23 mouse cellular contexts compared by ENCODE assay signal in genomic region chr15:92417120-92417519, GRCm38 (mm10). TPM values are rescaled to one million over a fixed set of nuclear protein-coding genes. Genes with fewer than 3 reads are reported as not detected.
DNase-seq lines count a peak whose midpoint lies in the region; ATAC-seq lines count a peak whose summit lies in the region.
"Had no signal": no experiment of that assay in that cellular context is flagged by ENCODE, and none has a peak within 500 bp of the region (broad histone marks: within the 10 kb centered on the region; RNA-seq: fewer than 3 reads in every experiment).

No protein-coding gene starts in this region.

- H3K4me1 ChIP-seq in embryonic facial prominence, embryonic 11.5 days (ENCODE audit: control insufficient read depth, insufficient read depth, low read length): no peaks in the 10 kb centered on the region
- H3K4me1 ChIP-seq in embryonic facial prominence, embryonic 10.5 days: peaks cover 21% of the 10 kb centered on the region
- peaks cover 6% of the 10 kb centered on the region; the same call in 1 of the 2 replicates for H3K4me1 ChIP-seq in embryonic facial prominence, embryonic 14.5 days (ENCODE audit: control insufficient read depth, insufficient read depth, low read length)
- H3K4me1 ChIP-seq in hindbrain, embryonic 12.5 days: peaks cover 7% of the 10 kb centered on the region
- H3K4me1 ChIP-seq: embryonic facial prominence, embryonic 15.5 days; heart, embryonic 15.5 days; intestine, embryonic 15.5 days had no signal

- no peak overlapping the region for H3K27ac ChIP-seq in embryonic facial prominence, embryonic 11.5 days (replicated peaks; ENCODE audit: low read depth, low read length)
- no peak overlapping the region for H3K27ac ChIP-seq in embryonic facial prominence, embryonic 10.5 days (replicated peaks)
- no peak overlapping the region for H3K27ac ChIP-seq in embryonic facial prominence, embryonic 14.5 days (replicated peaks; ENCODE audit: low read depth, low read length)
- no peak overlapping the region for H3K27ac ChIP-seq in hindbrain, embryonic 12.5 days
- H3K27ac ChIP-seq: embryonic facial prominence, embryonic 15.5 days; heart, adult 2 months; heart, embryonic 15.5 days; hindbrain, embryonic 14.5 days; intestine, embryonic 15.5 days had no signal

- WGBS in embryonic facial prominence, embryonic 11.5 days: 32% methylated on average over 3 of the region's 3 CpGs
- WGBS in embryonic facial prominence, embryonic 10.5 days: 43% methylated on average over 3 of the region's 3 CpGs
- WGBS in embryonic facial prominence, embryonic 14.5 days: 21% methylated on average over 3 of the region's 3 CpGs
- 34% methylated on average over 3 of the region's 3 CpGs for whole genome bisulfite sequencing in hindbrain, embryonic 12.5 days

- H3K4me2 ChIP-seq in embryonic facial prominence, embryonic 11.5 days (ENCODE audit: low read depth, low read length): no peak overlapping the region
- no peak overlapping the region for H3K4me2 ChIP-seq in embryonic facial prominence, embryonic 14.5 days (ENCODE audit: low read depth, low read length)
- H3K4me2 ChIP-seq in hindbrain, embryonic 12.5 days (replicated peaks): no peak overlapping the region
- H3K4me2 ChIP-seq: embryonic facial prominence, embryonic 15.5 days; heart, embryonic 11.5 days; heart, embryonic 15.5 days; hindbrain, embryonic 14.5 days; intestine, embryonic 15.5 days had no signal

- DNase-seq in embryonic facial prominence, embryonic 11.5 days (ENCODE audit: low spot score): peak; percentile 28
- no peak for DNase-seq in embryonic facial prominence, embryonic 10.5 days (ENCODE audit: low spot score)
- DNase-seq in heart, adult 11 months: peak; percentile 16
- DNase-seq in heart, adult 18-20 months: no peak
- DNase-seq in embryonic facial prominence, embryonic 14.5 days (ENCODE audit: low spot score): peak; percentile 29
- no peak for DNase-seq in lung, postnatal 14 days
- DNase-seq: adrenal gland, postnatal 10 days; cerebellum, adult 11-12 months; cerebellum, adult 9-10 months; cerebellum, postnatal 25 days; gastrocnemius, postnatal 36 days; heart, adult 2 months; heart, postnatal 14 days; kidney, adult 18-20 months had no signal

- H3K4me3 ChIP-seq in embryonic facial prominence, embryonic 11.5 days (ENCODE audit: low read depth, low read length): no peak overlapping the region
- H3K4me3 ChIP-seq in embryonic facial prominence, embryonic 10.5 days: no peak overlapping the region
- H3K4me3 ChIP-seq in embryonic facial prominence, embryonic 14.5 days (ENCODE audit: low read depth, low read length): no peak overlapping the region
- H3K4me3 ChIP-seq in hindbrain, embryonic 12.5 days: no peak overlapping the region
- H3K4me3 ChIP-seq: embryonic facial prominence, embryonic 15.5 days; erythroblast, embryonic 14.5 days; heart, adult 2 months; heart, embryonic 15.5 days; intestine, embryonic 15.5 days had no signal

- H3K36me3 ChIP-seq in embryonic facial prominence, embryonic 11.5 days (replicated peaks; ENCODE audit: control insufficient read depth, insufficient read depth, low read depth, low read length): no peaks in the 10 kb centered on the region
- no peaks in the 10 kb centered on the region for H3K36me3 ChIP-seq in embryonic facial prominence, embryonic 10.5 days (replicated peaks)
- no peaks in the 10 kb centered on the region for H3K36me3 ChIP-seq in embryonic facial prominence, embryonic 14.5 days (ENCODE audit: control insufficient read depth, insufficient read depth, low read length)
- no peaks in the 10 kb centered on the region for H3K36me3 ChIP-seq in hindbrain, embryonic 12.5 days
- H3K36me3 ChIP-seq: embryonic facial prominence, embryonic 15.5 days; heart, embryonic 15.5 days; intestine, embryonic 15.5 days had no signal

- H3K27me3 ChIP-seq in embryonic facial prominence, embryonic 11.5 days (ENCODE audit: control insufficient read depth, insufficient read depth, low read length): no peaks in the 10 kb centered on the region
- no peaks in the 10 kb centered on the region for H3K27me3 ChIP-seq in embryonic facial prominence, embryonic 10.5 days (replicated peaks; ENCODE audit: low read depth, poor library complexity, severe bottlenecking)
- no peaks in the 10 kb centered on the region for H3K27me3 ChIP-seq in embryonic facial prominence, embryonic 14.5 days (replicated peaks; ENCODE audit: control insufficient read depth, insufficient read depth, low read length)
- H3K27me3 ChIP-seq in hindbrain, embryonic 12.5 days: no peaks in the 10 kb centered on the region
- H3K27me3 ChIP-seq: embryonic facial prominence, embryonic 15.5 days; heart, embryonic 15.5 days; intestine, embryonic 15.5 days had no signal

- no peak overlapping the region for H3K9ac ChIP-seq in embryonic facial prominence, embryonic 11.5 days (replicated peaks; ENCODE audit: low read length)
- H3K9ac ChIP-seq in embryonic facial prominence, embryonic 14.5 days (ENCODE audit: low read depth, low read length): no peak overlapping the region
- H3K9ac ChIP-seq in hindbrain, embryonic 12.5 days: no peak overlapping the region
- H3K9ac ChIP-seq: embryonic facial prominence, embryonic 15.5 days; heart, embryonic 15.5 days; hindbrain, embryonic 14.5 days; intestine, embryonic 15.5 days had no signal

- 0 out of 2 replicates have a peak, but pooled peaks have one; percentile 44 for ATAC-seq in embryonic facial prominence, embryonic 11.5 days (replicated peaks; ENCODE audit: insufficient number of reproducible peaks, low FRiP score, low TSS enrichment, low read depth)
- ATAC-seq in embryonic facial prominence, embryonic 14.5 days (ENCODE audit: low read depth): no peak
- no peak for ATAC-seq in hindbrain, embryonic 12.5 days (ENCODE audit: low FRiP score)
- ATAC-seq: intestine, embryonic 15.5 days had no signal

- H3K9me3 ChIP-seq in embryonic facial prominence, embryonic 11.5 days (replicated peaks; ENCODE audit: control insufficient read depth, low read length): no peaks in the 10 kb centered on the region
- no peaks in the 10 kb centered on the region for H3K9me3 ChIP-seq in embryonic facial prominence, embryonic 10.5 days
- H3K9me3 ChIP-seq in embryonic facial prominence, embryonic 14.5 days (ENCODE audit: control insufficient read depth, low read length): no peaks in the 10 kb centered on the region
- no peaks in the 10 kb centered on the region for H3K9me3 ChIP-seq in hindbrain, embryonic 12.5 days (replicated peaks)
- H3K9me3 ChIP-seq: embryonic facial prominence, embryonic 15.5 days; heart, embryonic 15.5 days; intestine, embryonic 15.5 days had no signal

RNA-seq across cellular contexts. Expression of gene Pdzrn4, which starts 20.4 kb away (rescaled TPM):
- 2.8 and 3.2 TPM in 2 replicates for polyA plus RNA-seq in embryonic facial prominence, embryonic 11.5 days (2014; fragmentation: Nextera tagmentation; extraction: Ambion mirVana)
- polyA plus RNA-seq in embryonic facial prominence, embryonic 10.5 days (2016; fragmentation: Nextera tagmentation; extraction: Ambion mirVana): 1.3 and 2.1 TPM in 2 replicates
- 1 to 10 TPM; 1.2 to 1.4 TPM for total RNA-seq in heart, adult 18-20 months (2021)
- 4.3 and 4.4 TPM in 2 replicates for polyA plus RNA-seq in embryonic facial prominence, embryonic 14.5 days (2014; fragmentation: Nextera tagmentation; extraction: Ambion mirVana)
- 27.4 and 35.3 TPM in 2 replicates for polyA plus RNA-seq in hindbrain, embryonic 12.5 days (2016; fragmentation: Nextera tagmentation; extraction: Ambion mirVana)
- total RNA-seq: hematopoietic stem cell, adult 5-6 weeks; MEL had no signal

Comparison
In these comparisons a context has a peak if more than half of its experiments do, and no peak if none do; other contexts are left out.
1. DNase-seq: peak in embryonic facial prominence, embryonic 11.5 days (single experiment), heart, adult 11 months (single experiment) and embryonic facial prominence, embryonic 14.5 days (single experiment); none in embryonic facial prominence, embryonic 10.5 days (single experiment), heart, adult 18-20 months (0 of 2) and lung, postnatal 14 days (single experiment).